Mouse (Mus musculus) small intestine, adult 2 months (tissue): ENCODE measurements around the gene Nfe2l2.

ENCODE experiments used
- CTCF ChIP-seq: fragments of 200-500 bp; IDR thresholded peaks from 2 replicates; pipeline ENCODE4 v1.5.1; 2012; ENCODE audit warnings: low read depth, mild to moderate bottlenecking, control low read depth, inconsistent platforms, low read length, moderate library complexity, mixed read lengths; ENCODE audit not compliant: insufficient replicate concordance, insufficient read length; ENCODE audit errors: extremely low read depth
- POLR2A ChIP-seq: fragments of 200-500 bp; IDR thresholded peaks from 2 replicates; pipeline ENCODE4 v1.6.1; 2012; ENCODE audit warnings: low read depth, mild to moderate bottlenecking, control low read depth, inconsistent platforms, low read length, moderate library complexity

- TF ChIP-seq CTCF = no peak
- TF ChIP-seq POLR2A = no peak
Observed at GRCm38 (mm10) chr2:75751896-75752295, 47.5 kb upstream of the Nfe2l2 start.
